Mouse (Mus musculus): ENCODE data around the gene Vtcn1.

GRCm38 (mm10) chr3:100857139-100857538 is 31.9 kb downstream of the Vtcn1 start:
- TF ChIP-seq POLR2A (IDR thresholded peaks at IDR 0.05; ENCODE audit: control insufficient read depth, low read depth, low read length) = no peak
- TF ChIP-seq CTCF (IDR thresholded peaks at IDR 0.05; ENCODE audit: control insufficient read depth, insufficient read depth, insufficient replicate concordance, low read depth, low read length) = no peak
